Mouse (Mus musculus) lung, adult 2 months (tissue): ENCODE measurements around the gene 5730480H06Rik.

ENCODE experiments used
- CTCF ChIP-seq: fragments of 200-500 bp; IDR thresholded peaks from 2 replicates; pipeline ENCODE4 v1.5.1; 2011; ENCODE audit warnings: mild to moderate bottlenecking, low read length, control low read depth; ENCODE audit not compliant: insufficient read depth
- POLR2A ChIP-seq: fragments of 200-500 bp; IDR thresholded peaks from 2 replicates; pipeline ENCODE4 v1.6.1; 2011; ENCODE audit warnings: low read depth, mild to moderate bottlenecking, control low read depth, low read length, borderline replicate concordance; ENCODE audit errors: extremely low read depth

- no peak for TF ChIP-seq CTCF
- TF ChIP-seq POLR2A = no peak
These were observed 18.4 kb downstream of the 5730480H06Rik start for GRCm38 (mm10) chr5:48345983-48346648.
